Mouse (Mus musculus) hematopoietic multipotent progenitor cell, adult 10-12 weeks (in vitro differentiated cells): ENCODE measurements around the gene Jazf1. TPM values are rescaled to one million over a fixed set of nuclear protein-coding genes. Genes with fewer than 3 reads are reported as not detected.

Source experiments
- polyA plus RNA-seq: library from polyadenylated mRNA; stranded (reverse); fragments of >175 nt; gene quantifications from 2 replicates; pipeline ENCODE4 v1.2.3, GENCODE M21; 2012; ENCODE audit warnings: low replicate concordance

Jazf1 gene
- polyA plus RNA-seq: 0.39 and 1.1 TPM in 2 replicates

DNA sequence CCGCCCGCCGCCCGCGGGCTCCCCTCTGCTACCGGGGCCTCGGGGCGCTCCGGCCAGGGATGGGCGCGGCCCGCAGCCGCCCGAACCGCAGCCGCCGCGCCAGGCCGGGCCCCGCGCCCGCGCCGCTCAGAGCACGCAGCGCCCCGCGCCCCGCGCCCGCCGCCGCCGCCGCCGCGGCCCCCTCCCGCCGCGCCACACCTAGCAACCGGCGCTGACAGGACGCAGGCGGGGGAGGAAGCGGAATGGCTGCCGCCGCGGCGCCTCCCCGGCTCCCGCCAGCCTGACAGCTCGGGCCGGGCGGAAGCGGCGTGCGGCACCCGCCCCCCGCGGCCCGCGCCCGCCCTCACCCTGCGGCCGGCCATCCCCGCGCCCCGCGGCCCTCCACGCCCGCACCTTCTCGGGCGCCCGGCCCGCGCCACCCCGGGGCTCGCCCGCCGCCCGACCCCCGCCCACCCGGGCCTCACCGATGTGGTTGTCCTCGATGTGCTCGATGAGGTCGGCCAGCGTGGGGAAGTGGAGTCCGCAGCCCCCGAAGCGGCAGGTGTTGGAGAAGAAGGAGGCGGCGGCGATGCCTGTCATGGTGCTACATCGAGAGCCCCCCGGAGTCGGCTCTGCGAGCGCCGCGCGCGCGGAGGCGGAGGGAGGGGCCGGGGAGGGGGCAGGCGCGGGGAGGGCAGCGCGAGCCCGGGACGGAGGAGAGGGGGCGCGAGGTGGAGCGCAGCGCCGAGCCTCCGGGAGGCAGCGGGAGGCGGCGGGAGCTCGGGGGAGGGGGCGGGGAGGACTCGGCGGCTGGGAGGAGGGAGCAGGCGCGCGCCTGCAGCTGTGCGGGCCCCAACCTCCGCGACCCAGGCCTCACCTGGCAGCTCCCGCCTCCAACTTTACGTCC is at the start of gene Jazf1:
Gene Jazf1 (minus strand): TSS at position 643 of the 886 bp plus-strand sequence.

Other genes with a start within 250 kb of the Jazf1 start
- gene Creb5, start 218.6 kb upstream of the Jazf1 start, polyA plus RNA-seq: 0.07 and 0.34 TPM in 2 replicates